Mouse (Mus musculus) testis, adult 2 months (tissue): ENCODE results near the gene Fn1.

Experiments used
- CTCF ChIP-seq: fragments of 200-500 bp; IDR thresholded peaks from 2 replicates; pipeline ENCODE4 v1.5.1; 2012; ENCODE audit warnings: low read depth, mild to moderate bottlenecking, inconsistent platforms, low read length, moderate library complexity; ENCODE audit not compliant: control insufficient read depth, insufficient read depth, insufficient replicate concordance
- POLR2A ChIP-seq: fragments of 200-500 bp; IDR thresholded peaks from 2 replicates; pipeline ENCODE4 v1.6.1; 2012; ENCODE audit warnings: low read depth, mild to moderate bottlenecking, inconsistent platforms, low read length, moderate library complexity; ENCODE audit not compliant: control insufficient read depth

GRCm38 (mm10) chr1:71609916-71610315, 43.1 kb downstream of the Fn1 start:
- TF ChIP-seq POLR2A: no peak
- no peak for TF ChIP-seq CTCF
